Mouse (Mus musculus): ENCODE measurements around the gene Dlst. TPM values are rescaled to one million over a fixed set of nuclear protein-coding genes. Genes with fewer than 3 reads are reported as not detected.

Gene Dlst
- polyA plus RNA-seq (2012; rRNA removed) = 83.3 and 92.1 TPM in 2 replicates

GRCm38 (mm10) chr12:85110698-85111592 is at the start of gene Dlst, which contains the start of gene Prox2:
Gene Dlst, plus strand, starts transcription at chr12:85110833.
Gene Prox2, minus strand, starts transcription at chr12:85110759.

DNA sequence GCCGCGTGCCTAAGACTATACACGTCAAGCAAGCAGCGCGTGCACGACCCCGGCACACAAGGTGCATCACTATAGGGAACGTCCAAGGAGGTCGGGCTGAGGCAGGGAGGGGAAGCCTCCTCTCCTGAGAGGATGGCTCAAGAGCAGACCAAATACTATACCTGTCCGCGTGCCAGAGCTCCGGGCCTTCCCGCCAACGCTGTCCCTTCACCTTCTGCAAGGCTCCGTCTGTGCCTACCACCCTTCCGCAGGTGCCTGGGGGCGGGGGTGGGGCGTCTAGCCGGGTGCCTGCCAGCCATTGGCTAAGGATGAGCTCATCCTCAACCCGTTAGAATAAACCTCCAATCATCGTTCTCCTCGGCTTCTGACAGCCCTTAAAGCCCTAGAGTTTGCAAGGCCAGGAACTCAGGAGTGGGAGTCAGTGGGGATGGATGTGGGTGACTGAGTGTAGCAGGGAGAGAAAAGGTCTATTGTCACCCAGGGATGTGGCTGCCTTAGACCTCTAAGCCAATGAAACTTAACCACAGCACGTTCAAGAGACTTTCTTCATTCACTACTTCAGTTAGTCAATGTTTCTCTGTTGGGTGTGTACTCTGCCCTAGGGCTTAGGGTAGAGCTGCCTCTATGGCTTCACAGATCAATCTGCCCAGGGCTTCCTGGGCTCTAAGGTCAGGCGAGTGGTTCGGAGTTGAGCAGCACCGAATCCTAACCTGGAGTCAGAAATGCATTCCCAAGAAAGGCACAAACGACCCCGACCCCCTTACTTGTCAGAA is 40.6 kb downstream of the Dlst start, which contains the start of gene Rps6kl1:
Gene Rps6kl1, minus strand, starts transcription at position 263 of the 773 bp plus-strand sequence.

DNA sequence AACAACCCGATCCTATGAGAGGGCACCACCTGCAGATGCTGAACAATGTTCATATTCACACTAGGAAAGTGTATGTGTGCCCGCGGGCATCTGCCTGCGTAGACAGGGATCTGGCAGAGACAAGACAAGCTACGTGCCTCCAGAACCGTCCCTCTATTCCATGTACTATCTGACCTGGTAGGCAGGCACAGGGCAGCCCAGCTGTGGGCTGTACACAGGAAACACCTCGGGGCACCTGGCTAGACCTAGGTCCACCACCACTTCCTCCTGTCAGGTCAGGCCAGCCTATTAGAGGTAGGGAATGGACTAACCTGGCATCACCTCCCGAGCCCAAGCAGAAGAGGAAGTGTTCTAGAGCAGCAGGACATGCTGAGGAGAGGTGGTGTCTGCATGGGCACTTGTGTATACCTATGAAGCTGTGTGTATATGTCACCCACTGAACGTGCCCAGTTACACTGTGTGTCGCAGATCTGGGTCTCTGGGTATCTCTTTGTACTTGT is 67.2 kb downstream of the Dlst start, which contains the start of gene Pgf:
Gene Pgf, minus strand, starts transcription at position 51 of the 500 bp plus-strand sequence.

Other genes with a start within 250 kb of the Dlst start
- 1.7 and 1.8 TPM in 2 replicates for gene Ltbp2, start 234.3 kb upstream of the Dlst start, polyA plus RNA-seq (2012; rRNA removed)
- gene Fcf1, start 139.9 kb upstream of the Dlst start, polyA plus RNA-seq (2012; rRNA removed) = 18.9 and 20.7 TPM in 2 replicates
- 20.9 and 26.8 TPM in 2 replicates for gene Arel1, start 139.9 kb upstream of the Dlst start, polyA plus RNA-seq (2012; rRNA removed)
- gene Ylpm1, start 114.5 kb upstream of the Dlst start, polyA plus RNA-seq (2012; rRNA removed) = 8.0 and 8.6 TPM in 2 replicates
- 1.3 and 1.6 TPM in 2 replicates for gene Prox2, start 74 bp upstream of the Dlst start, polyA plus RNA-seq (2012; rRNA removed)
- gene Rps6kl1, start 40.4 kb downstream of the Dlst start, polyA plus RNA-seq (2012; rRNA removed) = 0.88 and 1.0 TPM in 2 replicates
- 0.88 and 1.3 TPM in 2 replicates for gene Pgf, start 67.0 kb downstream of the Dlst start, polyA plus RNA-seq (2012; rRNA removed)
- gene Eif2b2, start 108.6 kb downstream of the Dlst start, polyA plus RNA-seq (2012; rRNA removed) = 98.1 and 117 TPM in 2 replicates
- gene Mlh3, start 159.8 kb downstream of the Dlst start, polyA plus RNA-seq (2012; rRNA removed) = 2.8 and 2.9 TPM in 2 replicates
- 4.0 and 4.9 TPM in 2 replicates for gene Acyp1, start 177.6 kb downstream of the Dlst start, polyA plus RNA-seq (2012; rRNA removed)
- 0.40 and 0.66 TPM in 2 replicates for gene Zc2hc1c, start 177.8 kb downstream of the Dlst start, polyA plus RNA-seq (2012; rRNA removed)
- 20.8 and 22.0 TPM in 2 replicates for gene Nek9, start 228.5 kb downstream of the Dlst start, polyA plus RNA-seq (2012; rRNA removed)

Data from colon, adult 2 months (tissue).